Mouse (Mus musculus) heart, embryonic 12.5 days (tissue): ENCODE data around the gene Rel. TPM values are rescaled to one million over a fixed set of nuclear protein-coding genes. Genes with fewer than 3 reads are reported as not detected.

ENCODE experiments used
- ATAC-seq: fragments of 200-750 bp; cut with Nextera tagmentation; 2 replicates; pipeline ENCODE4 v1.8.0; 2017; ENCODE audit warnings: moderate TSS enrichment, moderate library complexity; ENCODE audit not compliant: insufficient number of reproducible peaks, low FRiP score
- H3K27ac ChIP-seq: fragments of 300-500 bp; sonication (generic); 2 replicates; pipeline ENCODE4 v1.5.1; 2016; ENCODE audit warnings: mild to moderate bottlenecking, moderate library complexity; ENCODE audit not compliant: poor library complexity, severe bottlenecking
- H3K27me3 ChIP-seq: fragments of 300-500 bp; sonication (generic); replicated peaks from 2 replicates; pipeline ENCODE4 v1.6.1; 2016; ENCODE audit warnings: mild to moderate bottlenecking, moderate library complexity
- H3K36me3 ChIP-seq: fragments of 300-500 bp; sonication (generic); 2 replicates; pipeline ENCODE4 v1.6.1; 2016; ENCODE audit warnings: mild to moderate bottlenecking, moderate library complexity
- H3K4me1 ChIP-seq: fragments of 300-500 bp; sonication (generic); replicated peaks from 2 replicates; pipeline ENCODE4 v1.6.1; 2016; ENCODE audit warnings: mild to moderate bottlenecking
- H3K4me2 ChIP-seq: fragments of 300-500 bp; sonication (generic); 2 replicates; pipeline ENCODE4 v1.6.1; 2016; ENCODE audit warnings: mild to moderate bottlenecking, moderate library complexity
- H3K4me3 ChIP-seq: fragments of 300-500 bp; sonication (generic); 2 replicates; pipeline ENCODE4 v1.5.1; 2016; ENCODE audit warnings: mild to moderate bottlenecking
- H3K9ac ChIP-seq: fragments of 300-500 bp; sonication (generic); 2 replicates; pipeline ENCODE4 v1.6.1; 2016; ENCODE audit warnings: mild to moderate bottlenecking, moderate library complexity
- H3K9me3 ChIP-seq: fragments of 300-500 bp; sonication (generic); replicated peaks from 2 replicates; pipeline ENCODE4 v1.6.1; 2016; ENCODE audit warnings: mild to moderate bottlenecking, moderate library complexity
- WGBS: fragments of 180-500 bp; shearing (Covaris S2); methylation state at CpG from one replicate; pipeline ENCODE4 v1.1.7; 2016; 5-methylcytosine and 5-hydroxymethylcytosine counted together
- polyA plus RNA-seq: library from polyadenylated mRNA; unstranded; fragments of >200 nt; fragmentation: Nextera tagmentation; extraction: Ambion mirVana; gene quantifications from 2 replicates; pipeline ENCODE4 v1.2.1, GENCODE M21; 2016

Rel gene
- polyA plus RNA-seq, 1 experiment from 2014 or later: 2.2 TPM

- Histone ChIP-seq H3K36me3 (peaks cover 75% of the 10 kb centered on the region), H3K27ac (no peak overlapping the region), H3K9ac (no peak overlapping the region), H3K9me3 (no peaks in the 10 kb centered on the region), H3K4me2 (no peak overlapping the region), H3K4me1 (no peaks in the 10 kb centered on the region), H3K27me3 (no peaks in the 10 kb centered on the region), H3K4me3 (no peak overlapping the region)
- 84% methylated on average over 3 of the region's 3 CpGs for WGBS
- no peak for ATAC-seq
Measured at GRCm38 (mm10) chr11:23712299-23712698, 58.5 kb downstream of the Rel start.

- H3K27me3 ChIP-seq: no peaks in the 10 kb centered on the region
- H3K9me3 ChIP-seq: no peaks in the 10 kb centered on the region
- no peak overlapping the region for H3K27ac ChIP-seq
- H3K36me3 ChIP-seq: peaks cover 43% of the 10 kb centered on the region
- no peaks in the 10 kb centered on the region for H3K4me1 ChIP-seq
- no peak overlapping the region for H3K4me3 ChIP-seq
- ATAC-seq: no peak
- 87% methylated on average over 7 of the region's 7 CpGs for WGBS
- no peak overlapping the region for H3K4me2 ChIP-seq
- no peak overlapping the region for H3K9ac ChIP-seq
Measured at GRCm38 (mm10) chr11:23704604-23705294, 66.0 kb downstream of the Rel start.

- ATAC-seq: no peak
- H3K4me2 ChIP-seq: no peak overlapping the region
- peaks cover 28% of the 10 kb centered on the region for H3K36me3 ChIP-seq
- no peaks in the 10 kb centered on the region for H3K4me1 ChIP-seq
- no peaks in the 10 kb centered on the region for H3K27me3 ChIP-seq
- no peak overlapping the region for H3K27ac ChIP-seq
- 88% methylated on average over 3 of the region's 3 CpGs for WGBS
- H3K9me3 ChIP-seq: no peaks in the 10 kb centered on the region
- no peak overlapping the region for H3K4me3 ChIP-seq
- no peak overlapping the region for H3K9ac ChIP-seq
Measured at GRCm38 (mm10) chr11:23701831-23702230, 68.9 kb downstream of the Rel start.

- H3K36me3 ChIP-seq: peaks cover 22% of the 10 kb centered on the region
- no peak overlapping the region for H3K27ac ChIP-seq
- no peaks in the 10 kb centered on the region for H3K27me3 ChIP-seq
- WGBS: 75% methylated on average over 3 of the region's 3 CpGs
- H3K4me2 ChIP-seq: no peak overlapping the region
- no peak overlapping the region for H3K9ac ChIP-seq
- no peaks in the 10 kb centered on the region for H3K4me1 ChIP-seq
- ATAC-seq: no peak
- no peak overlapping the region for H3K4me3 ChIP-seq
- H3K9me3 ChIP-seq: no peaks in the 10 kb centered on the region
Measured at GRCm38 (mm10) chr11:23699414-23700095, 71.2 kb downstream of the Rel start.

GRCm38 (mm10) chr11:23698526-23698925 lies 72.2 kb downstream of the Rel start:
- WGBS: 76% methylated on average over 2 of the region's 2 CpGs
- Histone ChIP-seq H3K36me3 (peaks cover 20% of the 10 kb centered on the region), H3K9ac (no peak overlapping the region), H3K4me1 (no peaks in the 10 kb centered on the region), H3K27ac (no peak overlapping the region), H3K27me3 (no peaks in the 10 kb centered on the region), H3K9me3 (no peaks in the 10 kb centered on the region), H3K4me2 (no peak overlapping the region), H3K4me3 (no peak overlapping the region)
- ATAC-seq: no peak

- no peaks in the 10 kb centered on the region for H3K9me3 ChIP-seq
- no peak overlapping the region for H3K27ac ChIP-seq
- no peak overlapping the region for H3K4me2 ChIP-seq
- no peak overlapping the region for H3K4me3 ChIP-seq
- H3K4me1 ChIP-seq: no peaks in the 10 kb centered on the region
- no peak for ATAC-seq
- no peak overlapping the region for H3K9ac ChIP-seq
- peaks cover 16% of the 10 kb centered on the region for H3K36me3 ChIP-seq
- no peaks in the 10 kb centered on the region for H3K27me3 ChIP-seq
Measured at GRCm38 (mm10) chr11:23695847-23696246, 74.9 kb downstream of the Rel start.

- no peak overlapping the region for H3K4me2 ChIP-seq
- no peak overlapping the region for H3K9ac ChIP-seq
- no peaks in the 10 kb centered on the region for H3K4me1 ChIP-seq
- peaks cover 15% of the 10 kb centered on the region for H3K36me3 ChIP-seq
- H3K9me3 ChIP-seq: no peaks in the 10 kb centered on the region
- H3K27me3 ChIP-seq: no peaks in the 10 kb centered on the region
- no peak overlapping the region for H3K4me3 ChIP-seq
- 83% methylated on average over 2 of the region's 2 CpGs for WGBS
- H3K27ac ChIP-seq: no peak overlapping the region
- no peak for ATAC-seq
Measured at GRCm38 (mm10) chr11:23693286-23693685, 77.5 kb downstream of the Rel start.

- H3K4me3 ChIP-seq: no peak overlapping the region
- no peaks in the 10 kb centered on the region for H3K27me3 ChIP-seq
- H3K9me3 ChIP-seq: no peaks in the 10 kb centered on the region
- no peak for ATAC-seq
- no peak overlapping the region for H3K9ac ChIP-seq
- no peak overlapping the region for H3K27ac ChIP-seq
- H3K4me2 ChIP-seq: no peak overlapping the region
- peaks cover 21% of the 10 kb centered on the region for H3K36me3 ChIP-seq
- no peaks in the 10 kb centered on the region for H3K4me1 ChIP-seq
- 80% methylated on average over 1 of the region's 1 CpGs for WGBS
Measured at GRCm38 (mm10) chr11:23688060-23688459, 82.7 kb downstream of the Rel start.

Other genes with a start within 250 kb of the Rel start
- not detected in 2 replicates for gene 1700093K21Rik, start 249.8 kb downstream of the Rel start, polyA plus RNA-seq
- 18.8 and 19.0 TPM in 2 replicates for gene 0610010F05Rik, start 137.3 kb downstream of the Rel start, polyA plus RNA-seq
- 18.0 and 18.5 TPM in 2 replicates for gene Pus10, start 105.3 kb downstream of the Rel start, polyA plus RNA-seq
- gene Pex13, start 105.0 kb downstream of the Rel start, polyA plus RNA-seq: 29.6 and 32.3 TPM in 2 replicates
- 12.0 and 12.1 TPM in 2 replicates for gene Papolg, start 124.3 kb upstream of the Rel start, polyA plus RNA-seq